Mouse (Mus musculus) thymus, adult 2 months (tissue): ENCODE data around the gene Gm21976.

Experiments
- CTCF ChIP-seq: fragments of 200-500 bp; IDR thresholded peaks from 2 replicates; pipeline ENCODE4 v1.5.1; 2012; ENCODE audit warnings: mild to moderate bottlenecking, control low read depth, low read length, moderate library complexity, borderline replicate concordance; ENCODE audit not compliant: control insufficient read depth, poor library complexity, insufficient read depth; ENCODE audit errors: extremely low read depth
- POLR2A ChIP-seq: fragments of 200-500 bp; IDR thresholded peaks from 2 replicates; pipeline ENCODE4 v1.6.1; 2012; ENCODE audit warnings: mild to moderate bottlenecking, low read length, control low read depth, moderate library complexity; ENCODE audit not compliant: control insufficient read depth, poor library complexity, insufficient read depth; ENCODE audit errors: extremely low read depth

DNA sequence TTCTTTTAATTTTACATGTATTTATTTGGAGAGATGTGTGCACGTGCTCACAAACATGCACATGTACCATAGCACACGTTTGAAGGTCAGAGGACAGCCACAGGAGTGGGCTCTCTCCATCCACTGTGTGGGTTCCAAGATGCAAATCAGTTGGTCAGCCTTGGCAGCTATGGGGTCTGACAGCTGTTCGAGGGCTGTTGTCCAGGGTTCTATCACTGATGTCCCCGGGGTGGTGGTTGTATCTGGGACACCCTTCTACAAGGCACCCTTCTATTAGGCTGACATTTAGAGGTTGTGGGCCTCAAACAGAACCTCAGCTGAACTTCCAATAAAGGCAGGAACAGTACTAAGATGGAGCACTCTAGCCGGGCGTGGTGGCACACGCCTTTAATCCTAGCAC is 3.4 kb upstream of the Gm21976 start:
- TF ChIP-seq POLR2A = no peak
- TF ChIP-seq CTCF = no peak
